ENCODE assay signal across 24 mouse cellular contexts in the genomic region with DNA sequence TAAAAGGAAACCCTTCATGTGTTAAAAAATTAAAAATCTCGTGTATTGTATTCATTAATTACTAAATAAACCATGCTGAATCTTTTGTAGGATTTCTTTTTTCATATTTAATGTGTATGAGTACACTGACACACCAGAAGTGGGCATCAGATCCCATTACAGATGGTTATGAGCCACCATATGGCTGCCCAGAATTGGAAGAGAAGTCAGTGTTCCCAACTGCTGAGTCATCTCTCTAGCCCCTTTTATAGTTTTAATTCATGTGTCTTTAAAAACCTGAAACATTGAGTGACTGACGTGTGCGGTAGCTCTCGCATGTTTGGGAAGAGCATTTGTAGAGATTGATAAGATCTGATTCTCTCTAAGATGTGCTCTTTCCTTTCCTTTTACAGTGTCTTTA. TPM values are rescaled to one million over a fixed set of nuclear protein-coding genes. Genes with fewer than 3 reads are reported as not detected.
DNase-seq lines count a peak whose midpoint lies in the region; ATAC-seq and TF ChIP-seq lines count a peak whose summit lies in the region.
"Had no signal": no experiment of that assay in that cellular context is flagged by ENCODE, and none has a peak within 500 bp of the region (broad histone marks: within the 10 kb centered on the region; RNA-seq: fewer than 3 reads in every experiment).

No protein-coding gene starts in this region.

- H3K9me3 ChIP-seq in hindbrain, embryonic 16.5 days (ENCODE audit: control insufficient read depth, low read length): no peaks in the 10 kb centered on the region
- H3K9me3 ChIP-seq: G1E; heart, embryonic 12.5 days; hindbrain, embryonic 12.5 days had no signal

- no peak for TF ChIP-seq POLR2A in cerebellum, adult 2 months (IDR thresholded peaks at IDR 0.05; ENCODE audit: borderline replicate concordance, insufficient read depth, low read length)

- H3K27me3 ChIP-seq in cerebellum, adult 2 months (ENCODE audit: control insufficient read depth, insufficient read depth, low read length): no peaks in the 10 kb centered on the region
- H3K27me3 ChIP-seq in hindbrain, embryonic 16.5 days (replicated peaks; ENCODE audit: control insufficient read depth, insufficient read depth, low read length): no peaks in the 10 kb centered on the region
- H3K27me3 ChIP-seq: heart, embryonic 12.5 days; hindbrain, embryonic 12.5 days had no signal

- H3K27ac ChIP-seq in cerebellum, adult 2 months (ENCODE audit: insufficient read depth, low read length): no peak overlapping the region; the same call in 1 of the 2 replicates
- peak overlapping the region; percentile 37; the same call in 1 of the 2 replicates for H3K27ac ChIP-seq in left cerebral cortex, adult 2 months
- H3K27ac ChIP-seq in layer of hippocampus, adult 2 months: peak overlapping the region; percentile 49
- H3K27ac ChIP-seq in hindbrain, embryonic 16.5 days (ENCODE audit: low read depth, low read length): no peak overlapping the region
- H3K27ac ChIP-seq: hindbrain, embryonic 12.5 days; liver, embryonic 14.5 days had no signal

- DNase-seq in cerebellum, adult 2 months: peak; percentile 21 to 60
- DNase-seq in cerebellum, adult 11 months: no peak
- peak in 1 of 2 experiments; percentile 25 for DNase-seq in left cerebral cortex, adult 2 months (ENCODE audit: extremely low spot score in 1 of 2, low spot score in 2 of 2)
- DNase-seq in left cerebral cortex, postnatal 4 days: no peak
- DNase-seq in layer of hippocampus, adult 2 months (ENCODE audit: low spot score in 2 of 2): peak; percentile 68 to 75
- peak; percentile 28 to 42 for DNase-seq in right cerebral cortex, postnatal 36 days (ENCODE audit: low spot score in 2 of 2)
- DNase-seq: adrenal gland, postnatal 36 days; cerebellum, postnatal 14 days; embryo, embryonic 11 days; gastrocnemius, postnatal 10 days; heart, adult 11 months; heart, postnatal 14 days; kidney, adult 2 months; kidney, postnatal 10 days; retina, postnatal 1 day; thymus, postnatal 14 days had no signal

- H3K36me3 ChIP-seq in hindbrain, embryonic 16.5 days (ENCODE audit: control insufficient read depth, insufficient read depth, low read length): peaks cover 2% of the 10 kb centered on the region; the same call in 1 of the 2 replicates

- no peak overlapping the region for H3K9ac ChIP-seq in hindbrain, embryonic 16.5 days (ENCODE audit: low read depth, low read length)
- H3K9ac ChIP-seq: heart, embryonic 12.5 days; hindbrain, embryonic 12.5 days; liver, embryonic 14.5 days had no signal

- 55% methylated on average over 4 of the region's 4 CpGs for WGBS in cerebellum, adult 2 months
- 91% methylated on average over 4 of the region's 4 CpGs for WGBS in hindbrain, embryonic 16.5 days

- TF ChIP-seq CTCF in cerebellum, adult 2 months (IDR thresholded peaks at IDR 0.05; ENCODE audit: borderline replicate concordance, insufficient read depth, low read depth, low read length): no peak
- no peak for TF ChIP-seq CTCF in left cerebral cortex, adult 2 months (IDR thresholded peaks at IDR 0.05)
- TF ChIP-seq CTCF in layer of hippocampus, adult 2 months (conservative IDR thresholded peaks at IDR 0.05): no peak

- intact Hi-C loops in left cerebral cortex, adult 2 months (cut with DNase I): loop anchor here (2.0 kb wide), 1 partner anchor 17 kb away; no protein-coding TSS in a partner anchor
- intact Hi-C loops in left cerebral cortex, postnatal 4 days (cut with DNase I): no loop called here

- no peak overlapping the region for H3K4me3 ChIP-seq in cerebellum, adult 2 months (replicated peaks; ENCODE audit: insufficient read depth, low read depth, low read length)
- no peak overlapping the region for H3K4me3 ChIP-seq in left cerebral cortex, adult 2 months
- no peak overlapping the region for H3K4me3 ChIP-seq in layer of hippocampus, adult 2 months
- H3K4me3 ChIP-seq in hindbrain, embryonic 16.5 days (ENCODE audit: low read length): no peak overlapping the region
- H3K4me3 ChIP-seq: heart, embryonic 12.5 days; hindbrain, embryonic 12.5 days had no signal

- ATAC-seq in hindbrain, embryonic 16.5 days: no peak
- ATAC-seq: forebrain, embryonic 16.5 days; inflammation-experienced regulatory T-cells, adult 6 months had no signal

- no peaks in the 10 kb centered on the region for H3K4me1 ChIP-seq in cerebellum, adult 2 months (ENCODE audit: control insufficient read depth, insufficient read depth, low read length)
- H3K4me1 ChIP-seq in hindbrain, embryonic 16.5 days (ENCODE audit: control insufficient read depth, insufficient read depth, low read depth, low read length): no peaks in the 10 kb centered on the region
- H3K4me1 ChIP-seq: heart, embryonic 12.5 days; hindbrain, embryonic 12.5 days had no signal

- no peak overlapping the region for H3K4me2 ChIP-seq in hindbrain, embryonic 16.5 days (ENCODE audit: low read length)
- H3K4me2 ChIP-seq: heart, embryonic 12.5 days; hindbrain, embryonic 12.5 days; midbrain, embryonic 11.5 days had no signal

RNA-seq across cellular contexts. Expression of a gene that starts 21.7 kb away (rescaled TPM):
- 55.4 and 66.0 TPM in 2 replicates for polyA plus RNA-seq in cerebellum, adult 2 months (2012; rRNA removed)
- 100 to 1,000 TPM; 145 to 150 TPM for total RNA-seq in left cerebral cortex, adult 2 months (2021)
- 100 to 1,000 TPM; 130 to 131 TPM for total RNA-seq in left cerebral cortex, postnatal 4 days (2021)
- 100 to 1,000 TPM; 136 to 146 TPM for total RNA-seq in layer of hippocampus, adult 2 months (2021)
- polyA plus RNA-seq in hindbrain, embryonic 16.5 days (2015; fragmentation: Nextera tagmentation; extraction: Ambion mirVana): 46.1 and 50.0 TPM in 2 replicates

RNA-seq across cellular contexts. Expression of a gene that starts 52.0 kb away (rescaled TPM):
- 28.8 and 30.7 TPM in 2 replicates for polyA plus RNA-seq in cerebellum, adult 2 months (2012; rRNA removed)
- total RNA-seq in left cerebral cortex, adult 2 months (2021): 10 to 100 TPM; 58.5 to 62.1 TPM
- total RNA-seq in left cerebral cortex, postnatal 4 days (2021): 10 to 100 TPM; 65.4 to 66.1 TPM
- 10 to 100 TPM; 56.6 to 59.1 TPM for total RNA-seq in layer of hippocampus, adult 2 months (2021)
- polyA plus RNA-seq in hindbrain, embryonic 16.5 days (2015; fragmentation: Nextera tagmentation; extraction: Ambion mirVana): 28.7 and 29.9 TPM in 2 replicates

Comparison
In these comparisons a context has a peak if more than half of its experiments do, and no peak if none do; other contexts are left out.
1. DNase-seq: peak in cerebellum, adult 2 months (2 of 2), layer of hippocampus, adult 2 months (2 of 2) and right cerebral cortex, postnatal 36 days (2 of 2); none in cerebellum, adult 11 months (single experiment) and left cerebral cortex, postnatal 4 days (single experiment).
2. H3K27ac ChIP-seq: peak in left cerebral cortex, adult 2 months (single experiment) and layer of hippocampus, adult 2 months (single experiment); none in cerebellum, adult 2 months (single experiment) and hindbrain, embryonic 16.5 days (single experiment).